Mouse (Mus musculus) forebrain, embryonic 10.5 days (tissue): ENCODE data around the gene Thsd7a. TPM values are rescaled to one million over a fixed set of nuclear protein-coding genes. Genes with fewer than 3 reads are reported as not detected.

ENCODE experiments used
- DNase-seq: peaks from one replicate; pipeline ENCODE4 v3.0.0-alpha.2; 2017; ENCODE audit warnings: low spot score; ENCODE audit errors: extremely low spot score
- H3K27ac ChIP-seq: fragments of 300-500 bp; sonication (generic); 2 replicates; pipeline ENCODE4 v1.5.1; 2016; ENCODE audit warnings: mild to moderate bottlenecking
- H3K27me3 ChIP-seq: fragments of 300-500 bp; sonication (generic); 2 replicates; pipeline ENCODE4 v1.6.1; 2016; ENCODE audit warnings: mild to moderate bottlenecking; ENCODE audit not compliant: poor library complexity, severe bottlenecking
- H3K36me3 ChIP-seq: fragments of 300-500 bp; sonication (generic); replicated peaks from 2 replicates; pipeline ENCODE4 v1.6.1; 2016; ENCODE audit warnings: mild to moderate bottlenecking, moderate library complexity
- H3K4me1 ChIP-seq: fragments of 300-500 bp; sonication (generic); 2 replicates; pipeline ENCODE4 v1.6.1; 2016
- H3K4me3 ChIP-seq: fragments of 300-500 bp; sonication (generic); 2 replicates; pipeline ENCODE4 v1.5.1; 2016; ENCODE audit warnings: mild to moderate bottlenecking, moderate library complexity
- H3K9me3 ChIP-seq: fragments of 300-500 bp; sonication (generic); 2 replicates; pipeline ENCODE4 v1.6.1; 2016; ENCODE audit warnings: mild to moderate bottlenecking, moderate library complexity
- WGBS: fragments of 180-500 bp; shearing (Covaris S2); methylation state at CpG from one replicate; pipeline ENCODE4 v1.1.7; 2016; 5-methylcytosine and 5-hydroxymethylcytosine counted together
- polyA plus RNA-seq: library from polyadenylated mRNA; unstranded; fragments of >200 nt; fragmentation: Nextera tagmentation; extraction: Ambion mirVana; gene quantifications from 2 replicates; pipeline ENCODE4 v1.2.1, GENCODE M21; 2016

Gene Thsd7a
- polyA plus RNA-seq, 1 experiment from 2014 or later, result 1.9 TPM

GRCm38 (mm10) chr6:12542496-12542895 is 206.7 kb downstream of the Thsd7a start:
- DNase-seq, result no peak
- peaks cover 3% of the 10 kb centered on the region; the same call in 1 of the 2 replicates for H3K4me1 ChIP-seq
- no peak overlapping the region for H3K27ac ChIP-seq
- 74% methylated on average over 3 of the region's 3 CpGs for WGBS
- no peaks in the 10 kb centered on the region for H3K9me3 ChIP-seq
- H3K36me3 ChIP-seq, result no peaks in the 10 kb centered on the region
- no peaks in the 10 kb centered on the region for H3K27me3 ChIP-seq
- no peak overlapping the region for H3K4me3 ChIP-seq

GRCm38 (mm10) chr6:12519121-12519520 is 230.1 kb downstream of the Thsd7a start:
- H3K4me1 ChIP-seq, result no peaks in the 10 kb centered on the region
- H3K27ac ChIP-seq, result no peak overlapping the region
- no peaks in the 10 kb centered on the region for H3K27me3 ChIP-seq
- H3K36me3 ChIP-seq, result no peaks in the 10 kb centered on the region
- H3K9me3 ChIP-seq, result no peaks in the 10 kb centered on the region
- no peak for DNase-seq
- H3K4me3 ChIP-seq, result no peak overlapping the region

GRCm38 (mm10) chr6:12518283-12518903 is 230.8 kb downstream of the Thsd7a start:
- DNase-seq, result no peak
- H3K36me3 ChIP-seq, result no peaks in the 10 kb centered on the region
- H3K9me3 ChIP-seq, result no peaks in the 10 kb centered on the region
- H3K27ac ChIP-seq, result no peak overlapping the region
- no peak overlapping the region for H3K4me3 ChIP-seq
- no peaks in the 10 kb centered on the region for H3K4me1 ChIP-seq
- H3K27me3 ChIP-seq, result no peaks in the 10 kb centered on the region
- 88% methylated on average over 9 of the region's 9 CpGs for WGBS

- Histone ChIP-seq H3K9me3 (no peaks in the 10 kb centered on the region), H3K27me3 (no peaks in the 10 kb centered on the region), H3K4me1 (no peaks in the 10 kb centered on the region), H3K27ac (no peak overlapping the region), H3K4me3 (no peak overlapping the region), H3K36me3 (no peaks in the 10 kb centered on the region)
- DNase-seq, result no peak
Observed at GRCm38 (mm10) chr6:12517726-12518125, 231.5 kb downstream of the Thsd7a start.

- H3K27me3 ChIP-seq, result no peaks in the 10 kb centered on the region
- DNase-seq, result no peak
- WGBS, result 84% methylated on average over 2 of the region's 2 CpGs
- no peak overlapping the region for H3K4me3 ChIP-seq
- no peaks in the 10 kb centered on the region for H3K9me3 ChIP-seq
- H3K4me1 ChIP-seq, result no peaks in the 10 kb centered on the region
- H3K36me3 ChIP-seq, result no peaks in the 10 kb centered on the region
- H3K27ac ChIP-seq, result no peak overlapping the region
Observed at GRCm38 (mm10) chr6:12506877-12507276, 242.3 kb downstream of the Thsd7a start.

- H3K36me3 ChIP-seq, result no peaks in the 10 kb centered on the region
- DNase-seq, result no peak
- no peaks in the 10 kb centered on the region for H3K9me3 ChIP-seq
- H3K27ac ChIP-seq, result no peak overlapping the region
- 93% methylated on average over 7 of the region's 7 CpGs for WGBS
- no peaks in the 10 kb centered on the region for H3K27me3 ChIP-seq
- H3K4me3 ChIP-seq, result no peak overlapping the region
- H3K4me1 ChIP-seq, result no peaks in the 10 kb centered on the region
Observed at GRCm38 (mm10) chr6:12503867-12504266, 245.3 kb downstream of the Thsd7a start.

- 86% methylated on average over 7 of the region's 7 CpGs for WGBS
- Histone ChIP-seq H3K36me3 (no peaks in the 10 kb centered on the region), H3K9me3 (no peaks in the 10 kb centered on the region), H3K27me3 (no peaks in the 10 kb centered on the region), H3K4me1 (no peaks in the 10 kb centered on the region), H3K27ac (no peak overlapping the region), H3K4me3 (no peak overlapping the region)
- no peak for DNase-seq
Observed at GRCm38 (mm10) chr6:12500888-12501287, 248.3 kb downstream of the Thsd7a start.

- Histone ChIP-seq H3K36me3 (no peaks in the 10 kb centered on the region), H3K27ac (no peak overlapping the region), H3K27me3 (no peaks in the 10 kb centered on the region), H3K4me3 (no peak overlapping the region), H3K9me3 (no peaks in the 10 kb centered on the region), H3K4me1 (no peaks in the 10 kb centered on the region)
- DNase-seq, result no peak
Observed at GRCm38 (mm10) chr6:12499866-12500265, 249.3 kb downstream of the Thsd7a start.

GRCm38 (mm10) chr6:12493571-12493970 is 255.6 kb downstream of the Thsd7a start:
- H3K27ac ChIP-seq, result no peak overlapping the region
- H3K9me3 ChIP-seq, result no peaks in the 10 kb centered on the region
- H3K4me1 ChIP-seq, result no peaks in the 10 kb centered on the region
- no peaks in the 10 kb centered on the region for H3K27me3 ChIP-seq
- H3K4me3 ChIP-seq, result no peak overlapping the region
- DNase-seq, result no peak
- 95% methylated on average over 1 of the region's 1 CpGs for WGBS
- H3K36me3 ChIP-seq, result no peaks in the 10 kb centered on the region

GRCm38 (mm10) chr6:12488882-12489281 is 260.3 kb downstream of the Thsd7a start:
- Histone ChIP-seq H3K4me3 (no peak overlapping the region), H3K27me3 (no peaks in the 10 kb centered on the region), H3K27ac (no peak overlapping the region), H3K36me3 (no peaks in the 10 kb centered on the region), H3K4me1 (no peaks in the 10 kb centered on the region), H3K9me3 (no peaks in the 10 kb centered on the region)
- 83% methylated on average over 1 of the region's 1 CpGs for WGBS
- no peak for DNase-seq

- no peaks in the 10 kb centered on the region for H3K27me3 ChIP-seq
- H3K4me1 ChIP-seq, result no peaks in the 10 kb centered on the region
- H3K27ac ChIP-seq, result no peak overlapping the region
- H3K36me3 ChIP-seq, result no peaks in the 10 kb centered on the region
- no peaks in the 10 kb centered on the region for H3K9me3 ChIP-seq
- 96% methylated on average over 5 of the region's 5 CpGs for WGBS
- DNase-seq, result no peak
- no peak overlapping the region for H3K4me3 ChIP-seq
Observed at GRCm38 (mm10) chr6:12481527-12482163, 267.6 kb downstream of the Thsd7a start.

GRCm38 (mm10) chr6:12478359-12478758 is 270.9 kb downstream of the Thsd7a start:
- no peak overlapping the region for H3K27ac ChIP-seq
- H3K27me3 ChIP-seq, result no peaks in the 10 kb centered on the region
- H3K4me1 ChIP-seq, result no peaks in the 10 kb centered on the region
- no peak overlapping the region for H3K4me3 ChIP-seq
- 87% methylated on average over 1 of the region's 1 CpGs for WGBS
- H3K36me3 ChIP-seq, result no peaks in the 10 kb centered on the region
- DNase-seq, result no peak
- H3K9me3 ChIP-seq, result no peaks in the 10 kb centered on the region

- peaks cover 3% of the 10 kb centered on the region; the same call in 1 of the 2 replicates for H3K4me1 ChIP-seq
- H3K27me3 ChIP-seq, result no peaks in the 10 kb centered on the region
- no peak overlapping the region for H3K27ac ChIP-seq
- no peak for DNase-seq
- no peaks in the 10 kb centered on the region for H3K9me3 ChIP-seq
- no peaks in the 10 kb centered on the region for H3K36me3 ChIP-seq
- WGBS, result 92% methylated on average over 2 of the region's 2 CpGs
- H3K4me3 ChIP-seq, result no peak overlapping the region
Observed at GRCm38 (mm10) chr6:12470935-12471334, 278.3 kb downstream of the Thsd7a start.
